Mouse (Mus musculus): ENCODE measurements around the gene Fut1.

- peak; percentile 94 for TF ChIP-seq POLR2A (IDR thresholded peaks at IDR 0.05; ENCODE audit: extremely low read depth, insufficient read depth, low read length)
- TF ChIP-seq CTCF (IDR thresholded peaks at IDR 0.05; ENCODE audit: extremely low read depth, insufficient read depth, low read length): no peak
These were observed 21.7 kb downstream of the Fut1 start for GRCm38 (mm10) chr7:45638623-45639401.
